Mouse (Mus musculus): ENCODE measurements around the gene Tcp11. TPM values are rescaled to one million over a fixed set of nuclear protein-coding genes. Genes with fewer than 3 reads are reported as not detected.

Gene Tcp11
- polyA plus RNA-seq, 1 experiment = not detected

GRCm38 (mm10) chr17:28040620-28041019 lies 39.8 kb downstream of the Tcp11 start:
- Histone ChIP-seq H3K79me3 (ENCODE audit: low read depth) (no peaks in the 10 kb centered on the region), H3K79me2 (ENCODE audit: control insufficient read depth, insufficient read depth) (no peaks in the 10 kb centered on the region), H3K27me3 (ENCODE audit: control insufficient read depth, insufficient read depth, insufficient read length) (no peaks in the 10 kb centered on the region), H3ac (ENCODE audit: control insufficient read depth, insufficient read length, low read depth) (no peak overlapping the region), H3K4me3 (ENCODE audit: insufficient read depth, poor library complexity, severe bottlenecking) (no peak overlapping the region), H3K36me3 (ENCODE audit: control insufficient read depth, insufficient read depth) (no peaks in the 10 kb centered on the region)
- no peak for TF ChIP-seq MAX (IDR thresholded peaks at IDR 0.05)
- no peak for TF ChIP-seq MYOD1 (IDR thresholded peaks at IDR 0.05; ENCODE audit: control insufficient read depth, insufficient read length, low read depth)
- TF ChIP-seq FOSL1 (IDR thresholded peaks at IDR 0.05; ENCODE audit: insufficient read depth, low read length, poor library complexity, severe bottlenecking) = no peak

GRCm38 (mm10) chr17:28036813-28037756 lies 43.4 kb downstream of the Tcp11 start:
- H3K36me3 ChIP-seq (ENCODE audit: control insufficient read depth, insufficient read depth) = no peaks in the 10 kb centered on the region
- no peaks in the 10 kb centered on the region for H3K27me3 ChIP-seq (ENCODE audit: control insufficient read depth, insufficient read depth, insufficient read length)
- H3ac ChIP-seq (ENCODE audit: control insufficient read depth, insufficient read length, low read depth) = no peak overlapping the region
- no peak overlapping the region for H3K4me3 ChIP-seq (ENCODE audit: insufficient read depth, poor library complexity, severe bottlenecking)
- no peak for TF ChIP-seq USF1 (IDR thresholded peaks at IDR 0.05; ENCODE audit: low read depth)
- TF ChIP-seq CEBPB (IDR thresholded peaks at IDR 0.05; ENCODE audit: low read depth) = no peak
- no peak for TF ChIP-seq MYOG (IDR thresholded peaks at IDR 0.05; ENCODE audit: control insufficient read depth, extremely low read depth, insufficient read length)
- no peak for TF ChIP-seq FOSL1 (IDR thresholded peaks at IDR 0.05; ENCODE audit: insufficient read depth, low read length, poor library complexity, severe bottlenecking)
- no peak for TF ChIP-seq MAX (IDR thresholded peaks at IDR 0.05)
- no peak for TF ChIP-seq CTCF (IDR thresholded peaks at IDR 0.05; ENCODE audit: control insufficient read depth, insufficient read depth, insufficient read length)
- TF ChIP-seq MYOD1 (IDR thresholded peaks at IDR 0.05; ENCODE audit: control insufficient read depth, insufficient read length, low read depth) = no peak
- no peaks in the 10 kb centered on the region for H3K79me2 ChIP-seq (ENCODE audit: control insufficient read depth, insufficient read depth)
- H3K79me3 ChIP-seq (ENCODE audit: low read depth) = no peaks in the 10 kb centered on the region

- no peaks in the 10 kb centered on the region for H3K27me3 ChIP-seq (ENCODE audit: control insufficient read depth, insufficient read depth, insufficient read length)
- no peak overlapping the region for H3K4me3 ChIP-seq (ENCODE audit: insufficient read depth, poor library complexity, severe bottlenecking)
- H3ac ChIP-seq (ENCODE audit: control insufficient read depth, insufficient read length, low read depth) = no peak overlapping the region
- TF ChIP-seq CTCF (IDR thresholded peaks at IDR 0.05; ENCODE audit: control insufficient read depth, insufficient read depth, insufficient read length) (no peak), CEBPB (IDR thresholded peaks at IDR 0.05; ENCODE audit: low read depth) (no peak), FOSL1 (IDR thresholded peaks at IDR 0.05; ENCODE audit: insufficient read depth, low read length, poor library complexity, severe bottlenecking) (no peak), USF1 (IDR thresholded peaks at IDR 0.05; ENCODE audit: low read depth) (no peak), MYOD1 (IDR thresholded peaks at IDR 0.05; ENCODE audit: control insufficient read depth, insufficient read length, low read depth) (no peak), MAX (IDR thresholded peaks at IDR 0.05) (no peak), MYOG (IDR thresholded peaks at IDR 0.05; ENCODE audit: control insufficient read depth, extremely low read depth, insufficient read length) (no peak)
- no peaks in the 10 kb centered on the region for H3K36me3 ChIP-seq (ENCODE audit: control insufficient read depth, insufficient read depth)
- H3K79me3 ChIP-seq (ENCODE audit: low read depth) = no peaks in the 10 kb centered on the region
- no peaks in the 10 kb centered on the region for H3K79me2 ChIP-seq (ENCODE audit: control insufficient read depth, insufficient read depth)
Observed at GRCm38 (mm10) chr17:28034986-28035385, 45.5 kb downstream of the Tcp11 start.

GRCm38 (mm10) chr17:28033046-28033580 lies 47.3 kb downstream of the Tcp11 start:
- no peaks in the 10 kb centered on the region for H3K36me3 ChIP-seq (ENCODE audit: control insufficient read depth, insufficient read depth)
- no peak overlapping the region for H3ac ChIP-seq (ENCODE audit: control insufficient read depth, insufficient read length, low read depth)
- no peak for TF ChIP-seq CEBPB (IDR thresholded peaks at IDR 0.05; ENCODE audit: low read depth)
- no peak for TF ChIP-seq USF1 (IDR thresholded peaks at IDR 0.05; ENCODE audit: low read depth)
- TF ChIP-seq MYOG (IDR thresholded peaks at IDR 0.05; ENCODE audit: control insufficient read depth, extremely low read depth, insufficient read length) = no peak
- no peak for TF ChIP-seq CTCF (IDR thresholded peaks at IDR 0.05; ENCODE audit: control insufficient read depth, insufficient read depth, insufficient read length)
- no peak for TF ChIP-seq MAX (IDR thresholded peaks at IDR 0.05)
- no peaks in the 10 kb centered on the region for H3K27me3 ChIP-seq (ENCODE audit: control insufficient read depth, insufficient read depth, insufficient read length)
- H3K4me3 ChIP-seq (ENCODE audit: insufficient read depth, poor library complexity, severe bottlenecking) = no peak overlapping the region
- H3K79me2 ChIP-seq (ENCODE audit: control insufficient read depth, insufficient read depth) = no peaks in the 10 kb centered on the region
- no peaks in the 10 kb centered on the region for H3K79me3 ChIP-seq (ENCODE audit: low read depth)

GRCm38 (mm10) chr17:28032219-28032618 lies 48.2 kb downstream of the Tcp11 start:
- Histone ChIP-seq H3K79me2 (ENCODE audit: control insufficient read depth, insufficient read depth) (no peaks in the 10 kb centered on the region), H3K27me3 (ENCODE audit: control insufficient read depth, insufficient read depth, insufficient read length) (no peaks in the 10 kb centered on the region), H3K36me3 (ENCODE audit: control insufficient read depth, insufficient read depth) (no peaks in the 10 kb centered on the region), H3K4me3 (ENCODE audit: insufficient read depth, poor library complexity, severe bottlenecking) (no peak overlapping the region), H3K79me3 (ENCODE audit: low read depth) (no peaks in the 10 kb centered on the region), H3ac (ENCODE audit: control insufficient read depth, insufficient read length, low read depth) (no peak overlapping the region)
- TF ChIP-seq MAX (IDR thresholded peaks at IDR 0.05) (no peak), USF1 (IDR thresholded peaks at IDR 0.05; ENCODE audit: low read depth) (no peak), FOSL1 (IDR thresholded peaks at IDR 0.05; ENCODE audit: insufficient read depth, low read length, poor library complexity, severe bottlenecking) (no peak), CEBPB (IDR thresholded peaks at IDR 0.05; ENCODE audit: low read depth) (no peak), CTCF (IDR thresholded peaks at IDR 0.05; ENCODE audit: control insufficient read depth, insufficient read depth, insufficient read length) (no peak), MYOD1 (IDR thresholded peaks at IDR 0.05; ENCODE audit: control insufficient read depth, insufficient read length, low read depth) (no peak), MYOG (IDR thresholded peaks at IDR 0.05; ENCODE audit: control insufficient read depth, extremely low read depth, insufficient read length) (no peak)

Measured in C2C12 (cell line).